Mouse (Mus musculus): ENCODE results near the gene Cacng4. TPM values are rescaled to one million over a fixed set of nuclear protein-coding genes. Genes with fewer than 3 reads are reported as not detected.
A peak's percentile ranks its signal among the peaks of the same experiment; 100 is the strongest.

Gene Cacng4
- total RNA-seq, 4 experiments from 2014 or later = 0.84 to 2.1 (median 1.3) TPM

GRCm38 (mm10) chr11:107772002-107772401 is 22.4 kb downstream of the Cacng4 start:
- peak; percentile 23 for DNase-seq

- DNase-seq = no peak
Measured at GRCm38 (mm10) chr11:107768361-107768760, 26.0 kb downstream of the Cacng4 start.

- no peak for DNase-seq
Measured at GRCm38 (mm10) chr11:107766932-107767331, 27.4 kb downstream of the Cacng4 start.

- no peak for DNase-seq
Measured at GRCm38 (mm10) chr11:107762688-107763460, 31.5 kb downstream of the Cacng4 start.

GRCm38 (mm10) chr11:107761790-107762500 is 32.4 kb downstream of the Cacng4 start:
- DNase-seq = no peak

- DNase-seq = no peak
Measured at GRCm38 (mm10) chr11:107760001-107760400, 34.4 kb downstream of the Cacng4 start.

- no peak for DNase-seq
Measured at GRCm38 (mm10) chr11:107759516-107759915, 34.8 kb downstream of the Cacng4 start.

- no peak for DNase-seq
Measured at GRCm38 (mm10) chr11:107749114-107749513, 45.2 kb downstream of the Cacng4 start.

GRCm38 (mm10) chr11:107748243-107749035 is 45.9 kb downstream of the Cacng4 start:
- no peak for DNase-seq

GRCm38 (mm10) chr11:107743100-107743499 is 51.3 kb downstream of the Cacng4 start:
- DNase-seq = no peak

- no peak for DNase-seq
Measured at GRCm38 (mm10) chr11:107738418-107739099, 55.8 kb downstream of the Cacng4 start.

GRCm38 (mm10) chr11:107737886-107738285 is 56.5 kb downstream of the Cacng4 start:
- no peak for DNase-seq

GRCm38 (mm10) chr11:107734133-107734532 is 60.2 kb downstream of the Cacng4 start:
- peak; percentile 10 for DNase-seq

GRCm38 (mm10) chr11:107731498-107731897 is 62.9 kb downstream of the Cacng4 start:
- DNase-seq = peak; percentile 11

GRCm38 (mm10) chr11:107730940-107731339 is 63.4 kb downstream of the Cacng4 start:
- DNase-seq = no peak

GRCm38 (mm10) chr11:107729141-107729540 is 65.2 kb downstream of the Cacng4 start:
- DNase-seq = no peak

GRCm38 (mm10) chr11:107728073-107728863 is 66.1 kb downstream of the Cacng4 start:
- no peak for DNase-seq

GRCm38 (mm10) chr11:107724603-107725002 is 69.8 kb downstream of the Cacng4 start:
- DNase-seq = no peak

- DNase-seq = no peak
Measured at GRCm38 (mm10) chr11:107721057-107721456, 73.3 kb downstream of the Cacng4 start.

GRCm38 (mm10) chr11:107720264-107721021 is 73.9 kb downstream of the Cacng4 start:
- no peak for DNase-seq

Data from adrenal gland, adult 8-10 months (tissue).